Mouse (Mus musculus) liver, postnatal 0 days (tissue): ENCODE measurements around the gene Cbx4.

Experiments
- CTCF ChIP-seq: sonication (generic); IDR thresholded peaks from 2 replicates; pipeline ENCODE4 v1.5.1; 2016; ENCODE audit warnings: antibody characterized with exemption, low read depth
- EP300 ChIP-seq: IDR thresholded peaks from 2 replicates; pipeline ENCODE4 v1.6.1; 2016; ENCODE audit warnings: antibody characterized with exemption, low read depth, mild to moderate bottlenecking

DNA sequence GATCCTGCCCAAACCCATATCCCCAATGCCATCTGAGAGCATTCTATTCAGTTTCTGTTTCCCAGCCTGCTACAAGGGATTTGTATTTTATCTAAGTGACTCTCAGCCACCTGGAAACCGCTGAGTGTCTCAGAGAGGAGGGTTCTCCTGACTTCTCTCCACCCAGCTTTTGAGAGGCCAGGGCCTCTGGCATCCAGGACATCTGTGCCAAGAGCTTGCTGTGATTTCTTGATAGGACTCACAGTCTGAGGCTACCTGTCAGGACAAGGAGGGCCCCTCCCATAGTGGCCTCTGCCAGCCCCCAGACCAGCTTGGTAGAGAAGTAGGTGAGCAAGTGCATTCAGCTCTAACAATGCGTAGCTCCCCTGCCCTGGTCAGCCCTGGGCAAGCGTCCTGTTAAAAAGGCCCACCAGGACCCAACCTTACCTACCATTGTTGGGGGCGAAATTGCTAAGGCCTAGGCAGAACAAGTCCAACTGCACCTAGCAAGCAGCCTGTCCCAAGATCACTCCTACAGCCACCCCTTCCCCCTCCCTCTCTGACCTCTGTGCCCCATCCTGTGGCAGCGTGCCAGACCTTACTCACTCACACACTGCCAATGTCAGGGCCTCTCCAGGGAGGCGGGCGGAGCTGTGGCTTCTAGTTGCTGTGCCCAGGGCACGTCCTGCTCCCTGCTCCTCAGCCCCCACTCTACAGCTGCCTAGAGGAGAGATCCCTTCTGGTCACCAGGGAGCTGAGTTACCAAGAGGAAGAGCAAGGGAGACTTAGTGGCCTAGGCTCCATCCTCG, 41.9 kb upstream of the Cbx4 start:
- TF ChIP-seq CTCF: no peak
- no peak for TF ChIP-seq EP300
